Mouse (Mus musculus): ENCODE data around the gene Sorl1. TPM values are rescaled to one million over a fixed set of nuclear protein-coding genes. Genes with fewer than 3 reads are reported as not detected.

The Sorl1 gene
- total RNA-seq, 1 experiment from 2014 or later, result 761 TPM

Other genes with a start within 250 kb of the Sorl1 start
- gene Sc5d, start 140.0 kb upstream of the Sorl1 start, total RNA-seq (2017), result 71.3 and 81.2 TPM in 2 replicates

All from neutrophil, adult 5-6 weeks (primary cell).